ENCODE assay signal across 8 mouse cellular contexts in genomic region chr1:161195541-161196351, GRCm38 (mm10). TPM values are rescaled to one million over a fixed set of nuclear protein-coding genes. Genes with fewer than 3 reads are reported as not detected.
A peak's percentile ranks its signal among the peaks of the same experiment; 100 is the strongest.
DNase-seq lines count a peak whose midpoint lies in the region; ATAC-seq and TF ChIP-seq lines count a peak whose summit lies in the region.

No protein-coding gene starts in this region.

- H3K4me3 ChIP-seq in erythroblast, embryonic 14.5 days (replicated peaks): peak overlapping the region; percentile 66
- H3K4me3 ChIP-seq in heart, embryonic 10.5 days: peak overlapping the region; percentile 61
- peak overlapping the region; percentile 48 for H3K4me3 ChIP-seq in kidney, embryonic 14.5 days (ENCODE audit: low read length)
- peak overlapping the region; percentile 33 for H3K4me3 ChIP-seq in limb, embryonic 14.5 days (replicated peaks; ENCODE audit: low read length)
- peak overlapping the region; percentile 39 for H3K4me3 ChIP-seq in midbrain, embryonic 16.5 days (ENCODE audit: low read depth, low read length)

- DNase-seq in CD8-positive naive resting alpha-beta T cell, adult 2 months (ENCODE audit: low read depth in 2 of 2, low spot score in 2 of 2): peak; percentile 40 to 67
- DNase-seq in brain, embryonic 18.5 days (ENCODE audit: low read depth, low spot score): peak; percentile 75
- peak; percentile 91 for DNase-seq in heart, embryonic 10.5 days (ENCODE audit: low spot score)
- DNase-seq in limb, embryonic 14.5 days (ENCODE audit: low spot score): peak; percentile 95
- peak; percentile 44 to 58 for DNase-seq in spleen, postnatal 36 days (ENCODE audit: low spot score in 2 of 2)

- no peaks in the 10 kb centered on the region for H3K9me3 ChIP-seq in erythroblast, embryonic 14.5 days (ENCODE audit: control insufficient read depth, low read length)
- no peaks in the 10 kb centered on the region for H3K9me3 ChIP-seq in heart, embryonic 10.5 days
- no peaks in the 10 kb centered on the region for H3K9me3 ChIP-seq in kidney, embryonic 14.5 days (ENCODE audit: control insufficient read depth, low read length)
- H3K9me3 ChIP-seq in limb, embryonic 14.5 days (ENCODE audit: control insufficient read depth, low read length): no peaks in the 10 kb centered on the region
- no peaks in the 10 kb centered on the region for H3K9me3 ChIP-seq in midbrain, embryonic 16.5 days (replicated peaks; ENCODE audit: control insufficient read depth, low read length, poor library complexity, severe bottlenecking)

- peak overlapping the region; percentile 74 for H3K4me2 ChIP-seq in kidney, embryonic 14.5 days (replicated peaks; ENCODE audit: low read depth, low read length)
- H3K4me2 ChIP-seq in limb, embryonic 14.5 days (replicated peaks; ENCODE audit: low read depth, low read length, severe bottlenecking): peak overlapping the region; percentile 51
- H3K4me2 ChIP-seq in midbrain, embryonic 16.5 days (ENCODE audit: low read length): peak overlapping the region; percentile 63

- H3K27ac ChIP-seq in heart, embryonic 10.5 days: peak overlapping the region; percentile 60
- H3K27ac ChIP-seq in kidney, embryonic 14.5 days (ENCODE audit: low read depth, low read length): no peak overlapping the region
- H3K27ac ChIP-seq in limb, embryonic 14.5 days (replicated peaks; ENCODE audit: low read depth, low read length): peak overlapping the region; percentile 77
- peak overlapping the region; percentile 60; the same call in 1 of the 2 replicates for H3K27ac ChIP-seq in midbrain, embryonic 16.5 days (ENCODE audit: low read length)

- ATAC-seq in kidney, embryonic 14.5 days (ENCODE audit: low FRiP score, low TSS enrichment): peak; percentile 98
- ATAC-seq in limb, embryonic 14.5 days (ENCODE audit: low FRiP score, low read depth): peak; percentile 92
- peak; percentile 96 for ATAC-seq in midbrain, embryonic 16.5 days

- peaks cover 18% of the 10 kb centered on the region for H3K4me1 ChIP-seq in erythroblast, embryonic 14.5 days (ENCODE audit: control insufficient read depth)
- 0 out of 2 replicates have a peak, but pooled peaks cover 2% of the 10 kb centered on the region for H3K4me1 ChIP-seq in heart, embryonic 10.5 days
- H3K4me1 ChIP-seq in kidney, embryonic 14.5 days (ENCODE audit: control insufficient read depth, insufficient read depth, low read length): no peaks in the 10 kb centered on the region
- peaks cover 5% of the 10 kb centered on the region; the same call in 1 of the 2 replicates for H3K4me1 ChIP-seq in limb, embryonic 14.5 days (ENCODE audit: control insufficient read depth, insufficient read depth, low read length)
- no peaks in the 10 kb centered on the region for H3K4me1 ChIP-seq in midbrain, embryonic 16.5 days (ENCODE audit: control insufficient read depth, insufficient read depth, low read length)

- peak overlapping the region; percentile 54 for H3K9ac ChIP-seq in kidney, embryonic 14.5 days (ENCODE audit: low read depth, low read length)
- H3K9ac ChIP-seq in limb, embryonic 14.5 days (ENCODE audit: low read depth, low read length, severe bottlenecking): peak overlapping the region; percentile 39
- H3K9ac ChIP-seq in midbrain, embryonic 16.5 days (ENCODE audit: low read depth, low read length): peak overlapping the region; percentile 33

- TF ChIP-seq POLR2A in limb, embryonic 14.5 days (IDR thresholded peaks at IDR 0.05; ENCODE audit: borderline replicate concordance, extremely low read depth, insufficient read depth, insufficient read length): 0 out of 2 replicates have a peak, but pooled peaks have one; percentile 9

- no peaks in the 10 kb centered on the region for H3K36me3 ChIP-seq in erythroblast, embryonic 14.5 days (ENCODE audit: control insufficient read depth)
- no peaks in the 10 kb centered on the region for H3K36me3 ChIP-seq in heart, embryonic 10.5 days
- no peaks in the 10 kb centered on the region for H3K36me3 ChIP-seq in kidney, embryonic 14.5 days (ENCODE audit: control insufficient read depth, insufficient read depth, low read length)
- H3K36me3 ChIP-seq in limb, embryonic 14.5 days (ENCODE audit: control insufficient read depth, insufficient read depth, low read length): no peaks in the 10 kb centered on the region
- no peaks in the 10 kb centered on the region for H3K36me3 ChIP-seq in midbrain, embryonic 16.5 days (ENCODE audit: control insufficient read depth, insufficient read depth, low read length)

- under 1% methylated on average over 16 of the region's 16 CpGs for WGBS in heart, embryonic 10.5 days
- under 1% methylated on average over 16 of the region's 16 CpGs for WGBS in kidney, embryonic 14.5 days
- WGBS in limb, embryonic 14.5 days: under 1% methylated on average over 16 of the region's 16 CpGs
- WGBS in midbrain, embryonic 16.5 days: under 1% methylated on average over 16 of the region's 16 CpGs

- peaks cover 15% of the 10 kb centered on the region for H3K27me3 ChIP-seq in erythroblast, embryonic 14.5 days (ENCODE audit: control insufficient read depth)
- no peaks in the 10 kb centered on the region for H3K27me3 ChIP-seq in heart, embryonic 10.5 days (ENCODE audit: insufficient read depth, poor library complexity, severe bottlenecking)
- no peaks in the 10 kb centered on the region for H3K27me3 ChIP-seq in kidney, embryonic 14.5 days (ENCODE audit: control insufficient read depth, insufficient read depth, low read length)
- no peaks in the 10 kb centered on the region for H3K27me3 ChIP-seq in limb, embryonic 14.5 days (ENCODE audit: control insufficient read depth, insufficient read depth, low read length)
- no peaks in the 10 kb centered on the region for H3K27me3 ChIP-seq in midbrain, embryonic 16.5 days (ENCODE audit: control insufficient read depth, insufficient read depth, low read depth, low read length)

RNA-seq across cellular contexts. Expression of gene Tex50, which starts 36.6 kb away (rescaled TPM):
- not detected in 2 replicates for polyA plus RNA-seq in erythroblast, embryonic 14.5 days (2012)
- polyA plus RNA-seq in heart, embryonic 10.5 days (2016; fragmentation: Nextera tagmentation; extraction: Ambion mirVana): 0.15 TPM in 1 of 2 replicates, not detected in the other
- 0.45 and 0.63 TPM in 2 replicates for polyA plus RNA-seq in kidney, embryonic 14.5 days (2014; fragmentation: Nextera tagmentation; extraction: Ambion mirVana)
- not detected in 2 replicates for polyA plus RNA-seq in limb, embryonic 14.5 days (2012; rRNA removed)
- polyA plus RNA-seq in limb, embryonic 14.5 days (2014; fragmentation: Nextera tagmentation; extraction: Ambion mirVana): not detected in 2 replicates
- polyA plus RNA-seq in midbrain, embryonic 16.5 days (2015; fragmentation: Nextera tagmentation; extraction: Ambion mirVana): 1.7 and 1.8 TPM in 2 replicates

RNA-seq across cellular contexts. Expression of gene Ankrd45, which starts 53.3 kb away (rescaled TPM):
- not detected in 2 replicates for polyA plus RNA-seq in erythroblast, embryonic 14.5 days (2012)
- 2.0 and 2.8 TPM in 2 replicates for polyA plus RNA-seq in heart, embryonic 10.5 days (2016; fragmentation: Nextera tagmentation; extraction: Ambion mirVana)
- polyA plus RNA-seq in kidney, embryonic 14.5 days (2014; fragmentation: Nextera tagmentation; extraction: Ambion mirVana): 5.1 and 5.9 TPM in 2 replicates
- 1.5 and 2.1 TPM in 2 replicates for polyA plus RNA-seq in limb, embryonic 14.5 days (2012; rRNA removed)
- polyA plus RNA-seq in limb, embryonic 14.5 days (2014; fragmentation: Nextera tagmentation; extraction: Ambion mirVana): 1.1 and 1.5 TPM in 2 replicates
- 35.3 and 36.1 TPM in 2 replicates for polyA plus RNA-seq in midbrain, embryonic 16.5 days (2015; fragmentation: Nextera tagmentation; extraction: Ambion mirVana)

RNA-seq across cellular contexts. Expression of gene Prdx6, which starts 55.3 kb away (rescaled TPM):
- polyA plus RNA-seq in erythroblast, embryonic 14.5 days (2012): 1.5 and 1.8 TPM in 2 replicates
- polyA plus RNA-seq in heart, embryonic 10.5 days (2016; fragmentation: Nextera tagmentation; extraction: Ambion mirVana): 537 and 587 TPM in 2 replicates
- polyA plus RNA-seq in kidney, embryonic 14.5 days (2014; fragmentation: Nextera tagmentation; extraction: Ambion mirVana): 526 and 601 TPM in 2 replicates
- 145 and 150 TPM in 2 replicates for polyA plus RNA-seq in limb, embryonic 14.5 days (2012; rRNA removed)
- polyA plus RNA-seq in limb, embryonic 14.5 days (2014; fragmentation: Nextera tagmentation; extraction: Ambion mirVana): 368 and 370 TPM in 2 replicates
- polyA plus RNA-seq in midbrain, embryonic 16.5 days (2015; fragmentation: Nextera tagmentation; extraction: Ambion mirVana): 127 and 137 TPM in 2 replicates

Comparison
In these comparisons a context has a peak if more than half of its experiments do, and no peak if none do; other contexts are left out.
1. RNA of gene Prdx6, which starts 55.3 kb away (polyA plus RNA-seq): 526 to 601 TPM in kidney, embryonic 14.5 days, 537 to 587 TPM in heart, embryonic 10.5 days, 145 to 370 TPM in limb, embryonic 14.5 days and 127 to 137 TPM in midbrain, embryonic 16.5 days; 1.5 to 1.8 TPM in erythroblast, embryonic 14.5 days; every median in the first group is over 10 times any median in the second.
2. Peak in every context shown above with its lines, with median percentiles within 50 percentile points of each other: DNase-seq, H3K4me3 ChIP-seq, ATAC-seq, H3K4me2 ChIP-seq and H3K9ac ChIP-seq.